Mouse (Mus musculus) erythroblast, embryonic 14.5 days (primary cell): ENCODE data around the gene Fcna. TPM values are rescaled to one million over a fixed set of nuclear protein-coding genes. Genes with fewer than 3 reads are reported as not detected.

Source experiments
- H3K27me3 ChIP-seq: 2 replicates; pipeline ENCODE4 v1.6.1; 2012; ENCODE audit warnings: inconsistent platforms; ENCODE audit not compliant: control insufficient read depth
- H3K36me3 ChIP-seq: 2 replicates; pipeline ENCODE4 v1.6.1; 2012; ENCODE audit warnings: mild to moderate bottlenecking, inconsistent platforms; ENCODE audit not compliant: control insufficient read depth
- H3K4me1 ChIP-seq: 2 replicates; pipeline ENCODE4 v1.6.1; 2012; ENCODE audit warnings: inconsistent platforms; ENCODE audit not compliant: control insufficient read depth
- H3K4me3 ChIP-seq: replicated peaks from 2 replicates; pipeline ENCODE3; 2012; ENCODE audit warnings: moderate library complexity, mild to moderate bottlenecking, inconsistent platforms
- H3K9me3 ChIP-seq: 2 replicates; pipeline ENCODE4 v1.6.1; 2012; ENCODE audit warnings: low read length, inconsistent platforms, mixed read lengths; ENCODE audit not compliant: control insufficient read depth
- GATA1 ChIP-seq: IDR thresholded peaks from 2 replicates; pipeline ENCODE4 v1.6.1; 2012; ENCODE audit warnings: low read length, inconsistent platforms, mixed read lengths
- TAL1 ChIP-seq: IDR thresholded peaks from 3 replicates; pipeline ENCODE4 v1.6.1; 2012; ENCODE audit warnings: low read length, inconsistent platforms, mixed read lengths
- polyA plus RNA-seq: library from polyadenylated mRNA; stranded (reverse); fragments of >175 nt; gene quantifications from 2 replicates; pipeline ENCODE4 v1.2.3, GENCODE M21; 2012

Gene Fcna
- polyA plus RNA-seq, 1 experiment, result 0.94 TPM

GRCm38 (mm10) chr2:25582466-25583119 lies 45.2 kb downstream of the Fcna start:
- Histone ChIP-seq H3K36me3 (peaks cover 45% of the 10 kb centered on the region), H3K4me1 (peaks cover 28% of the 10 kb centered on the region), H3K9me3 (peaks cover 18% of the 10 kb centered on the region), H3K4me3 (no peak overlapping the region), H3K27me3 (peaks cover 39% of the 10 kb centered on the region)
- TF ChIP-seq TAL1 (no peak), GATA1 (no peak)

GRCm38 (mm10) chr2:25581901-25582301 lies 45.9 kb downstream of the Fcna start:
- TF ChIP-seq GATA1 (no peak), TAL1 (no peak)
- no peak overlapping the region for H3K4me3 ChIP-seq
- peaks cover 30% of the 10 kb centered on the region for H3K4me1 ChIP-seq
- H3K9me3 ChIP-seq, result peaks cover 25% of the 10 kb centered on the region
- H3K36me3 ChIP-seq, result peaks cover 38% of the 10 kb centered on the region
- H3K27me3 ChIP-seq, result peaks cover 46% of the 10 kb centered on the region

GRCm38 (mm10) chr2:25581294-25581864 lies 46.5 kb downstream of the Fcna start, which contains the start of gene Ajm1:
Ajm1 (minus strand) TSS chr2:25581757.
- Histone ChIP-seq H3K36me3 (peaks cover 33% of the 10 kb centered on the region), H3K4me1 (peaks cover 30% of the 10 kb centered on the region), H3K4me3 (no peak within 1 kb of the TSS), H3K27me3 (peaks cover 51% of the 10 kb centered on the region), H3K9me3 (peaks cover 27% of the 10 kb centered on the region)
- TF ChIP-seq TAL1 (no peak), GATA1 (no peak)

- H3K4me3 ChIP-seq, result no peak overlapping the region
Observed at GRCm38 (mm10) chr2:25580621-25581101, 47.2 kb downstream of the Fcna start.

GRCm38 (mm10) chr2:25579737-25580460 lies 47.9 kb downstream of the Fcna start:
- Histone ChIP-seq H3K27me3 (peaks cover 63% of the 10 kb centered on the region), H3K4me3 (no peak overlapping the region), H3K36me3 (peaks cover 23% of the 10 kb centered on the region), H3K9me3 (peaks cover 27% of the 10 kb centered on the region), H3K4me1 (peaks cover 42% of the 10 kb centered on the region)
- TF ChIP-seq GATA1 (no peak), TAL1 (no peak)

More at GRCm38 (mm10) chr2:25580621-25581101, 47.2 kb downstream of the Fcna start:
- TF ChIP-seq GATA1 (no peak), TAL1 (no peak)
- H3K36me3 ChIP-seq, result peaks cover 30% of the 10 kb centered on the region
- peaks cover 27% of the 10 kb centered on the region for H3K9me3 ChIP-seq
- peaks cover 58% of the 10 kb centered on the region for H3K27me3 ChIP-seq
- peaks cover 35% of the 10 kb centered on the region for H3K4me1 ChIP-seq

- peaks cover 27% of the 10 kb centered on the region for H3K9me3 ChIP-seq
- TF ChIP-seq GATA1 (no peak), TAL1 (no peak)
- peaks cover 64% of the 10 kb centered on the region for H3K27me3 ChIP-seq
- H3K4me1 ChIP-seq, result peaks cover 50% of the 10 kb centered on the region
- H3K36me3 ChIP-seq, result peaks cover 14% of the 10 kb centered on the region
- H3K4me3 ChIP-seq, result no peak overlapping the region
Observed at GRCm38 (mm10) chr2:25578796-25579736, 48.8 kb downstream of the Fcna start.

GRCm38 (mm10) chr2:25577951-25578795 lies 49.7 kb downstream of the Fcna start:
- peaks cover 27% of the 10 kb centered on the region for H3K9me3 ChIP-seq
- peaks cover 5% of the 10 kb centered on the region for H3K36me3 ChIP-seq
- no peak overlapping the region for H3K4me3 ChIP-seq
- TF ChIP-seq GATA1, result no peak
- no peak for TF ChIP-seq TAL1
- peaks cover 64% of the 10 kb centered on the region for H3K27me3 ChIP-seq
- H3K4me1 ChIP-seq, result peaks cover 59% of the 10 kb centered on the region
